Mouse (Mus musculus): Measurements from ENCODE around the gene Rad54l.
A peak's percentile ranks its signal among the peaks of the same experiment; 100 is the strongest.

Gene Rad54l

DNA sequence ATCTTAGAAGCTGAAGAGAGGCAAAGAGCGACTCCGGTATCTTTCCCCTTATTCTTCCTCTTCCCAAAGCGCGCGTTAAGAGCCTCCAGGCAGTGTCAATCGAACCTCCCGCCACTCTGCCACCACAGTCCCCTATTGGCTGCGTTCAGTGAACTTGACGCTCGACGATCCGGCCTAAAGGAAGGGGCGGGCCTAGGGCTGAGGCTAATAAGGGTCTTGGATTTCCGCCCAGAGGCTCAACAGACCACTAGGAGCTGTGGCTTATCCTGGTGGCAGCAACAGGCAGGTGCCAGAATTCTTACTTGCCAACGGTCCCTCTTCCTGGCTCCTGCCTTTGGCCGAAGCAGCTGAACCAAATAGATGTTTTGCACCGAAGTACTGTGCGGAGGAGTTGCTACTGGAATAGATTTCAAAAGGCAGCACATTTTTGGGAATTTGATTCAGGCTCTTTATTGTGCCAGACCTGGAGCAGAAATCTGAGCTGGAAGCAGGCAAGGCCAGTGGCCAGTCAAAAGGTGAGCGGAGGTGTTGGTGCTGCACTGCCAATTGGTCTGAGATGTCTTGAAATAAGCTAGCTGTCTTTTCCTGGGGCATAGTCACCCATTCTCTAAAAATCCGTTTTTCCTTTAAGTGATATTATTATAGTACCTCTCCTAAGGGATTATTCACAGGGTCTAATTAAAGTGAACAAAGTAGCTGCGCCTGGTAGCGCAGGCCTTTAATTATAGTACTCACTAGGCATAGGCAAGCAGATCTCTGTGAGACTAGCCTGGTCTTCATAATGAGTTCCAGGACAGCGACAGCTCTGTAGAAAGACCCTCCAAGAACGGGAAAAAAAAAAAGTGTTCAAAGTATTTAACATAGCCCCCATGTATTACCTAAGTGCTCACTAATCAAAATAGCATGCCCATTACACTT, at the start of gene Rad54l, which contains the start of gene Pomgnt1:
Rad54l (minus strand) TSS at position 89 of the 918 bp plus-strand sequence.
Pomgnt1 (plus strand) TSS at position 239 of the 918 bp plus-strand sequence.
- peak; percentile 77 for DNase-seq (ENCODE audit: low spot score)

DNA sequence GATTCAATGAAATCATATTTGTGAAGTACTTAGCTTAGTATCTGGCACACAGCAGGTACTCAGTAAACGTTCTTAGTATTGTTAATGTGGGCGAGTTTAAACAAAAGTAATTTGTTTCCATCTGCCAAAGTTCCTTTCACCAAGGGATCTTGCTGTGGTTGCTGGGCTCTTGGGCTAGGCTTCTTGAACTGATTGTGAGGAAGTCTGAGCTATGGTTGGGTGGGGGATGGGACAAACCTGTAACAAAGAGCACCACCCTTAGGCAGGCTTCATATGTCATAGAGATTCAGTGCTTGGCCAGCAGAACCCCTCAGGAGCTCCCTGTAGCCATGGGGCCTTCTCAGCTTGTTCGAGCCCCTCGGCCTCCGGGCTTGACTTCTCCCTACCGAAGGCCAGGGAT, 49.6 kb upstream of the Rad54l start, which contains the start of the genes 1700042G07Rik and Gm49337:
1700042G07Rik (plus strand) TSS at position 301 of the 400 bp plus-strand sequence.
Gm49337 (plus strand) TSS at position 313 of the 400 bp plus-strand sequence.
- DNase-seq (ENCODE audit: low spot score) = no peak

DNA sequence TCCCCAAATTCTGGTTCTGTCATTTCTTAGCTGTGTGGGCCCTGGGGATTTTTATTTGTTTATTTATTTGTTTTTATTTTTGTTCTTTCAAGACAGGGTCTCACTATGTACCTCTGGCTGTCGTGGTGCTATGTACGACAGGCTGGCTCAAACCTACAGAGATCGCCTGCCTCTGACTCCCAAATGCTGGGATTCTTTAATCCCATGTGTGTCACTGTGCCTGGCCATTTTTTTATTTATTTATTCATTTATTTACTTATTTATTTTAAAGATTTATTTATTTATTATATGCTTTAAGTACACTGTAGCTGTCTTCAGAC, 45.8 kb upstream of the Rad54l start:
- no peak for DNase-seq (ENCODE audit: low spot score)

DNA sequence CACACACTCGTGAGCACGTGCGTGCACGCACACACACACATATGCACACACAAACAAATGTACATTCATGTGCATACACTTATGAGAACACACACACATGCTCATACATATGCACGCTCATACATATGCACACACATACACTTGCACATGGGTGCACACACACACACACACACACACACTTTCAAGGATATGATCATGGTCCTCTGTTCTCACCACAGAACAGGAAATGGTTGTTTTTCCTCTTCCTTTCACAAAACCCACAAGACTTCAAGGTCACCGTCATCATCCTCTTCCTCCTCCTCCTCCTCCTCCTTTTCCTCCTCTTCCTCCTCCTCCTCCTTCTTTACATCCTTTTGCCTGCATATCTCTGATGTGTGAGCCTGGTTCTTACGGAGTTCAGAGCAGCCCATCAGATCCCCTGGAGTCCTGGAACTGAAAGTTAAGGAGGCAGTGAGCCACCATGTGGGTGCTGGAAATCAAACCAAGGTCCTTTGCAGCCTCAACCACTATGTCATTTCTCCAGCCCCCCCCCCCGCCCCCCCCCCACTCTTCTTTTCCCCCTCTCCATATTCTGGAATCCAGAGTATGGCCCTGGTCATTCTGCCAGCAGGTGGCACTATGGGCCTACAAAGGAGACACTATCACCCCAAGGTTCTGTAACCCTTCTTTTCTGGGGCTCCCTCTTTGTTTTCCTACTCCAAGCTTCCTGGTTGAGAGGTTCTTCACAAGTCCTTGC, 45.3 kb upstream of the Rad54l start:
- DNase-seq (ENCODE audit: low spot score) = peak; percentile 85

DNA sequence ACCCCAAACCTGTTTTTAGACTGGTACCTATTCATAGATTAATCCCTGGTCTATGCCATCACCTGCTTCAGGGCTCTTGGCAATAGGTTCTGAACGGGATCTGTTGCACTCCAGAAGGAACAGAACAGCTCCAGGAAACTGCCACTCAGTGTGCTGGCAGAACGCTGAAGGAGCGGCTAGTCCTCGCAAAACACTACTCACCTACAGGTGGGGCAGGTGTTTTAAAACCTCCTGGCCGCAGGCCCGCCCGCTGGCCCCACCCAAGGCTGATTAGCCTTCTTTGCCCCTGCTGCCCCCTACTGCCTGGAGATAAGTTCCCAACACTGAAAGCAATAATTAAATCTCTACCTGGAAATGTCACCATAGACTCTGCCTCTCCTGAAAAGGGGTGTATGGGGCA, 43.9 kb upstream of the Rad54l start, which contains the start of gene Tspan1:
Tspan1 (minus strand) TSS at position 198 of the 400 bp plus-strand sequence.
- DNase-seq (ENCODE audit: low spot score) = no peak

DNA sequence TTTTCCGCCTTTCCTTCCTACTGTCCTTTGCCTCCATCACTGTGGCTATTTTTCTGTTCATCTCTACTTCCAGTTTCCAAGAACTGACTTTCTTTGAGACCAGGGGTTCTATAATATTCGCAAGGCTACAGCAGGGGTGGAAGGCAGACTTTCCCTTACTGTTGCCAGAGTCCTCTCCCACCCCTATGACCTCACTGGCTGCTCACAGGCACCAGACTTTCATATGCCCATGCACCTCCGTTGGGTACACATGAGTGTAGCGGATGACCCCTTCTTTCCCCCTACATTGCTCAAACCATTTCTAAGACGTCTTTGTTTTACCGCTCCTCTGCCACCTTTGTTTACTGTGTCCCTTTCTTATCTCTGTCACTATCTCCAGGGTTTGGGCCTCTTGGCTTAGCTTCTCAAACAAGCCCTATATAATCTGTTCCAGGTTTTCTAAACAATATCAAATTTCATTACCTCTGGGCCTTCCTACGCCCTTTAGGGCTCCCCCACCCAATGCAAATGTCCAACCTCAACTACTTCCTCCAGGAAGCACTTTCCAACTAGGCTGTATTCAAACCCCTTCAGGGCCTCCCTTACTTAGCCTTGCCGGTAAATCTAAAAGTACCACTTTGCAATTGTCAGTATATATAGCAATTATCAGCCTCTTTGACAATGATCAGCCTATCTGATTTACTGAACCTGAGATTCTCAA, 42.4 kb upstream of the Rad54l start:
- no peak for DNase-seq (ENCODE audit: low spot score)

DNA sequence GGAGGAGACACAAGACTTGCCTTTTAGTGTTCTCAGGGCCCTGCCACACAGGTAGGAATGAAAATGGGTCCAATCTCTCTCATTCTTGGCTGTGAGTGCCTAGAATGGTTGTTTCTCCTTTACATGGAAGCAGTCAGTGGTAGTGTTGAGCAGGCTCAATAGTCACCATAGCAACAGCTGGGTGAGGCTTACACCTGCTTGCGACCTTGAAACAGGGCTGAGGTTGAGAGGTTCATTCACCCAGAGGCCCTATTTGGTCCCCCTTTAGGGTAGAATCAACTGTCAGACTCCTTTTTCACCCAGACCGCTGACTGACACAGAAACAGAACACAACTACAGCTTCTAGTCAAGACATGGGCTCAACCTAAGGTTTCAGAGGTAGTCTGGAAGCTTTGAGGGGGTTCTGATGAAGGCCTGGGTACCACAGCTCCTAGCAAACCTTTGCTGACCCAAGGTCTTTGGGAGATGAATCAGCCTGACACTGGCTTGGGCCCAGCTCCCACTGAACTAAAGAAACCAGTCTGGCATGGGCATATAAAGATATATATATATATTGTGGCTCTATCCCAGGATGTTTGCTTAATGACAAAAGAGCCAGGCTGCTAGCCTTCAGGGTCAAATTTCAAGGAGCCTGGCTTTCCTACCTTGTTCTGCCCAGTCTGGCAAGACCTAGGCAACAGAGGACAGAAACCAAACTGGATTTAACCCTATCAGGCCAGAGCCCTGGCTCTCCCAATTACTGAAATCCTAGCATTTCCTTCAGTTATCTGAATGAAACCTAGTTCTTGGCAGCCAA, 41.5 kb upstream of the Rad54l start:
- DNase-seq (ENCODE audit: low spot score) = no peak

DNA sequence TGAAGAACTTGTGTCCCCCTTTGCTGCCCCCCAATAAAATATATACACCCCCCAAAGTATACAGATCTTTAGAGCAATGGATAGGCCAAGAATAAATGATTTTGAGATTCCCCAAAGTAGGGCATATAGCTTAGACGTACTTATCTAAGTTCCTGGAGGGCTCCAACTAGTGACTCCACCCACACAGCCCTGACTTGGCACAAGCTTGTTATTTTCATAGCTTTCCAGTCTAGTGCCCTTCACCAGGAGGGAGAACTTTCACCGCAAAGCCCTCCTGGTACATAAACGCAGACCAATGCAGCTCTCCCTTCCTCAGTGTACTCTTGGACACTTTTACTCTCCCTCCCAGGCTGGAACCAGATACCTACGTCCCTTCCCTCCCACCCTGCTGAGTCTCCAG, 38.7 kb upstream of the Rad54l start:
- DNase-seq (ENCODE audit: low spot score) = no peak

DNA sequence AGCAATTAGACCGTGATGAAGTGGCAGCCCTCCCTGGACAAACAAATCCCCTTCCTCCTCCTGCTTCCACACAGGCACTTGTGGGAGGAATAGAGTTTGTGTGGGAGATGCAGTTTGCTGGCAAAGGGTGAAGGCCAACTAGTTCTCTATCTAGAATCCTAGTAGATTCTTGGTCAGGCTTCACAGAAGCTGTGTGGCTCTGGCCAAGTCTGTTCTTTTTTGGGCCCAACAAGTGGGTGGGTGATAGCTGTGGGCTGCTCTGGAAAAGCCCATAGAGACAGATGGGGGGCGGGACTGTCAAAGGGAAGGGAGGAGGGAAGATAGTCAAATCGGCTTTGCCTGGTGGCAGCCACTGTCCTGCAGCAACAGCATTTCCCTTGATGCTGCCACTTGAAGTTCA, 37.3 kb upstream of the Rad54l start:
- DNase-seq (ENCODE audit: low spot score) = peak; percentile 77

DNA sequence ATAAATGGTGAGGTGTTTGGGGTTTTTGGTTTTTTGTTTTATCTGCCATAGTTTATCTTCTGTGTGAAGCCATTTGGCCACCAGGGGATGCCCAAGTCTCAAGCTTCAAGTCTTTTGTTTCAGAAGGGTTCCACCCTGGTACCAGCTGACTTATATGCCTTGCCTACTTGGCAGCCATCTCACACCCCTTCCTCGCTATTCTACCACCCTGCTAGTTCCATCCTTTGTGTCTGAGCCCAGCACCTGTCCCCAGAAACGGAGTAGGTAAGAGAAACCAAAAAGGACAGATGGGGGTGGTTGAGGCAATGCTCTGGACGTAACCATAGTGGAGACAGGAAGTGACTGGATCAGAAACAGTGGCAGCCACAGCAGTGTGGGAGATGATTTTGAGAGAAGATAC, 36.4 kb upstream of the Rad54l start:
- peak; percentile 55 for DNase-seq (ENCODE audit: low spot score)

DNA sequence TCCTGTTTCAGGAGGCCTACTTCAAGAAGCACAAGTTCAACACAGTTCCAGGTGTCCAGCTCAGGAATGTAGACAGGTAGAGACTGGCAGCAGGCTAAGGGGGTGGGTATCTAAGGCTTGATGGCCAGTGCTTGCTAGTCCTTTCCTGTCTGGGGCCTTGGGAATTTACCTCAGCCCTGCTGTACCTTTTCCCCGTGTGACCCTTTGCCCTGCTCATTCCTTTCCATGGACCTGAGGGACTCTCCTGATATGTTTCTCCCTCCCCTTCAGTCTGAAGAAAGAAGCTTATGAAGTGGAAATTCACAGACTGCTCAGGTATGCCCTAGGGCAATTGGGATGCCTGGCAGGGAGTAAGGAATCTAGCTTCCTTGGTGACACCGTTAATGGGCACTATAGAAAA, 34.4 kb upstream of the Rad54l start:
- DNase-seq (ENCODE audit: low spot score) = no peak

DNA sequence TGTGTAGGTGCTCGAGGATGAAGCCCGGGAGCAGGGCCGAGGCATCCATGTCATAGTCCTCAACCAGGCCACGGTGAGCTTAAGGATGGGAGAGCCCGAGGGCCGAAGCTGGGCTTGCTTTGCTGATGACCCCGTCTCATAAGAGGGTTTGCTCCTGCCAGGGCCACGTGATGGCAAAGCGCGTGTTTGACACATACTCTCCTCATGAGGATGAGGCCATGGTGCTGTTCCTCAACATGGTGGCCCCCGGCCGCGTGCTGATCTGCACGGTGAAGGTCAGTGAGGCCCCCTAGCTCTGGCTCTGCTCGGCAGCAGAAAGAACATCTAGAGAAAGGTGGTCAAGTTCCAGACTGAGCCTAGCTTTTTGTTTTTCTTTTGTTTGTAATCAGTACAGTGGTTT, 29.2 kb upstream of the Rad54l start:
- DNase-seq (ENCODE audit: low spot score) = no peak

DNA sequence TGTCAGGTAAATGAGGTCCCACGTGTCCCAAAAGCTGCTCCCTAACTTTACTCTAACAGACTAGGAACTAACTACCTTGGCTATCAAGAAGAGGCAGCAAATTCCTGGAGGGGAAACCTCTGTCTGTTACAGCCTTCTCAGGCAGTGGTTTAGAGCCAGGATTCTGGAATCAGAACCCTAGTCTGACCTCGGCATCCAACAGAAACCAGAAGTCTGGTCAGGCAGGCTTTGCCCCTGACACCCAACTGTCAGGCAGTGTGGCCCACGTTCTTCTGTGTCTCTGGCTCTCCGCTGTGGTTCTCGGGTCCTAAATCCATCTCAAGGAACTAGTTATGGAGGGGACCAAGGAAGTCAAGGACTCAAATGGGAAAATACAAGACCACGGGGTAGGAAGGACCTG, 27.7 kb upstream of the Rad54l start, which contains the start of gene Lurap1:
Lurap1 (minus strand) TSS at position 101 of the 400 bp plus-strand sequence.
- no peak for DNase-seq (ENCODE audit: low spot score)

DNA sequence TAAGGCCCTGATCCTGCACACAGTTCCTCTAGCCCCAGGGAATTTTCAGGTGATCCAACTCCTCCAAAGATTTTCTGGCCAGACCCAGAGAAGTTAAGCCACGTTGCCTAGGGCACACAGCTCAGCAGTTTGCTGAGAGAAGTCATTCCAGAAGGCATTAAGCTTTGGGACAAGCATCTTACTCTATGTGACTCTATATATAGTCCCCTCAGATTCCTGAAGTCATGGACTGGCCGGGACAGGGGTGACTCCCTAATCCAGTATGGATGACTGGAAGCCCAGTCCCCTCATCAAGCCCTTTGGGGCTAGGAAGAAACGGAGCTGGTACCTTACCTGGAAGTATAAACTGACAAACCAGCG, 27.4 kb upstream of the Rad54l start:
- no peak for DNase-seq (ENCODE audit: low spot score)

DNA sequence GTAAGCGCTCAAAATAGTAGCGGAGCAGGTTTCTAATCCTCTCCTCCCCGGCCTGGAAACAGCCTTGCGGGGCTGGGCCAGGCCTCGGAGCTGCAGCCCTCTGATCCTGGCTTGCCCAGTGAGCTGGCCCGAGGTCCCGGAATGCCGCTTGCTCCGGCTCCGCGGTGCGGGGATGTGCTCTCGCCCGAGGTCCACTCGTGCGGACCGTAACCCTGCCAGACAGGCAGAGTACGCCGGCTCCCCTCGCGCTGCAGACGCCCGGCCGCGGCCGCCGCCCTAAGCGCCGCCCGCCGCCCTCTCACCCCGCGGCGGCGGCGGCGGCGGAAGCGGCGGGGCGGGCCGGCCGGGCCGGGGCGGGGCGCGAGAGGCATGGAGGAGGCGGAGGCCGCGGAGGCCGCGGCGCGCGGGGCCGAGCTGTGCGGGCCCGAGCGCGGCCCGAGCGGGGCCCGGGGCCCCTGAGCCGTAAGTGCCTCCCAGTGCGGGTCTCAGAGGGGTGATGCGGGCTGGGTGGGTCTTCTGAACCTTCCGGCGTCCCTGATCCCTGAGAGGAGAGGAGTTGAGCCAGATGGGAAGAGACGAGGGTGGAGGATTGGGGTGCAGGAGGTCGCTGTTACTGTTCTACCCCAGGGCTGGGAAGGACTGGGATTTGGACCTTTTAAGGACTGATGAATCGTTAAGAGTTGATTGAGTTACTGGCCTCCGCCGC, 26.8 kb upstream of the Rad54l start:
- DNase-seq (ENCODE audit: low spot score) = peak; percentile 48

DNA sequence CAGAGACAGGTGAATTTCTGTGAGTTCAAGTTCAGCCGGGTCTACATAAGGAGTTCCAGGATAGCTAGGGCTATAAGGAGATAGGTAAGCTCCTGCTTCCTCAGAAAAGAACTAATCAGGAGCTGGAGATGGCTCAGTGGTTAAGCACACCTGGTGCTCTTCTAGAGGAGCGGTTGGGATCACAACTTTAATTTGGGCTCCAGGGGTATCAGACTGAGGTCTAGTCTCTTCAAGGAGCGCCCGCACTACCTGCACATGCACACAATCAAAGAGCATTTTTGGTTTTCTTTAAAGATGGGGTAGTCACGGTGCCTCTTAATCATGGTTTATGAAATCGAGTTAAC, 26.3 kb upstream of the Rad54l start:
- no peak for DNase-seq (ENCODE audit: low spot score)

DNA sequence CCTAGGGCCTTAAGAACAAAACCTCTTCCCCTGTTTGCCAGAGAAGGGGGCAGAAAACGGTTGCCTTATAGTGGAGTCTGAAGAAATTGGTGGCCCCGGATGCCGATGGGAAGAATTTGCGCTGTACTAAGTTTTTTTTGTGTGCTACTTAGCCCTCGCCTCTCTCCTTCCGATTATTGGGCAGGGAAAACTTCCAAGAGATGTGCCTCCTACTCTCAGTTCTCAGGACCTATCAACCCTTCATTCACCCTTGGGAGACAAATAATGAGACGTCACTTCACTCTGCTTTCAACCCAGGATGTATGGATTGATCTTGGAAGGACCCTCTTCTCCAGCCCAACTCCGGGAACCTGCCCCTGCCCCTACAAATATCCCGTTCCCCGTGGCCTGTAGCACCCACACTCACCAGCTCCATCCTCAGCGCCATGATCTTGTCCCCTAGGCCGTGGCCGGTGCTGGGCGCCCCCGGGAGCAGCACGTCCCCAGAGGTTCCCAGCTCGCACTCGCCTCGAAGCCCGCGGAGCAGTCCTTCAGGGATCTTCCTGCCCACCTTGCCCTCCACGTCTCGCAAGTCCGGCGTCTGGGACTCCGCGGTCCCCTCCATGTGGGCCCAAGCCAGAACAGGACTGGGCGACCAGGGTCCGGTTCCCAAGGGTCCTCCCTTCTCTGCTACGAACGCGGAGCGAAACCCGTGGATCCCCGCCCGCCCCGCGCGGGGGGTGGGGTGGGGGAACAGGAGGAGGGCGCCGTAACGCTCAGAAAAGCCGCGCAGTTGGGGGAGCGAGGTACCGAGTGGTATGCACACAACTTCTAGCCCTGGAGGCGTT, 20.6 kb upstream of the Rad54l start:
- peak; percentile 63 for DNase-seq (ENCODE audit: low spot score)

DNA sequence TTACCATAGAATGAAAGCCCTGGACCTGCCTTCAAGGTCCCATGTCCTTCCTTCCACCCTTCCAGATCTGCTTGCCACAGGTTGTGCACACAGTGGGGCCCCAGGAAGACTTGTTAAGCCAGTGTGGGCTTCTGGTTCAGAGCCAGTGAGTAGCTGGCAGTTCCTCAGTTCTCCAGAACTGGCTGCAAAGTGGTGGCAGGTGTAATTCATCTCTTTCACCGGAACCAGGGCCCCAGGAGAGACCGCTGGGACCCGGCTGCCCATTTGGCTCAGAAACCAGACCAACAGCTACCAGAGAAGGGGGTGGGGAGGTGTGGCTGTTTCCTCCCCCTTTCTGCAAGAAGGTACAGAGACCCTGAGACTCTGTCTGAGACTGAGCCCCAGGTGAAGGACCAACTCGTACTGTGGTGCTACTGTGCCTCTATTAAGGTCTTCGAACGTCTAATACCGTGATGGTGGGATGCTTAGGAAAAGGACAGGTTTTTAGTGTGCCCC, 19.9 kb upstream of the Rad54l start:
- no peak for DNase-seq (ENCODE audit: low spot score)

DNA sequence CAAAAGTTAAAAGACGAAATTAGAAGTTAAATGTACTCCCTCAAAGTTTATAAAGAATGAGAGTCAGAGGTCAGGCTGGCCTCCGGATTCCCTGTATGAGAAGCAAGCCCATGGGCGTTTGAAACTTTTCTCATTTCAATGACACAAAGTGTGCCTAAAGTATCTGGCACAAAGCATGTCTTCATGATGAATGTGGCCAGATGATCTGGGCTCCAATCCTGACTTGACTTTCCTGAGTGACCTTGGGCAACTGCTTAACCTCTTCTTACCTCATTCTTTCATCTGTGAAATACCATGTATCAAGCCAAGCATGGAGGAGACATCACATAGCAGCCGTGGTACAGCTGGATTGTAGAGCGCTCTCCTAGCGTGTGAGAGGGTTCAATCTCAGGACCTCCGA, 18.8 kb upstream of the Rad54l start:
- no peak for DNase-seq (ENCODE audit: low spot score)

DNA sequence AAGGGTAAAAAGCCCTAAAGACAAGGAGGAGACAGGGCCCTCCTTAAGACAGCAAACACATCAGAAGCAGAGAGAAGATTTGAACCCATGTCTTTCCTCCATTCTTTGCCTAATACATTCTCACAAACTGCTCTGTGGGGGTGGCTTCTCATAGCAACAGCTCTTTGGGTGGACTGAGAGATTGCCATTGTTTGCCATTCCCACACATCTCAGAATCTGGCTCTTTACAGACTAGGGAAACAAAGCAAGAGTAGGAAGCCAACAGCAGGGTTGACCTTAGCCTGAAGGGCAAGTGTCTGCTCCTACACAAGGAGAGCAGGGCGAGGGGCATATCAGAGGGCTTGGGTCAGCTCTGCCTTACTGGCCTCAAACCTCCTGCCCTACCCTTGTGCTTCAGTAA, 18.2 kb upstream of the Rad54l start:
- no peak for DNase-seq (ENCODE audit: low spot score)
